Mouse (Mus musculus) thymus, postnatal 10 days (tissue): Measurements from ENCODE around the gene Fxn.

ENCODE experiments used
- DNase-seq, 2 experiments: peaks; one replicate each; pipeline ENCODE4 v3.0.0; 2021; ENCODE audit warnings: low spot score in 2 of 2

The Fxn gene

DNA sequence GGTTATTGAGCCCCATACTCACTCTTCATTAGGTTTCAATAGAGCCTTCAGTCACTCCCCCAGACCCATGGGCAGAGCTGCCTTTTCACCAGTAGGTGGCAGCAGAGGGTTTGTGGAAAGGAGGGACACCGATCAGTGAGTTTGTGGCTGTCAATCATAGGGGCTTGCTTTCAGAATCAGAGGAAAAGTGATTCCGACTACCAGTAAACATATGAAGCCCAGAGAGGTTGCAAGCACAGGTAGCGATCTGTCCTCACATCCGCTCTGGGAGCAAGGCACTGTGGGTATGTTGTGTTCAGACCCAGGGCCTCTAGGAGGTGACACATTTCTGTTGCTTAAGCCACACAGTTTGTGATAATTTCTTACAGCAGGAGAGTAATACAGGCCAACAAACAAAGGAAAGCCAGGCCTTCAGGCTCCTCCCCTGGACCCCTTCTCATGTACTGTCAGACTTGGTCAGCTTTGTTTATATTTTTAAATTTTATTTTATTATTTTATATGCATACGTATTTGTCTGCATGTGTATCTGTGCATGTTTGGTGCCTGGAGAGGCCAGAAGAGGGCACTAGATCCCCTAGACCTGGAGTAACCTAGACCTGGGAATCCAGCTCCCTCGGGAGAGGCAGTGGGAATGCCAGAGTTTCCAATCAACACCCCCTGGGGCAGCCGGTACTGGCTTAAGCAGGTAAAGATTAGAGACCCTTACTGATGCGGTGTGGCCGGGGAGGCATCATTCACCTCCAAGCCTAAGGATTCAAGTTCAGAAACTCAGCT, 20.8 kb upstream of the Fxn start:
- DNase-seq, result peak; percentile 72 to 89

DNA sequence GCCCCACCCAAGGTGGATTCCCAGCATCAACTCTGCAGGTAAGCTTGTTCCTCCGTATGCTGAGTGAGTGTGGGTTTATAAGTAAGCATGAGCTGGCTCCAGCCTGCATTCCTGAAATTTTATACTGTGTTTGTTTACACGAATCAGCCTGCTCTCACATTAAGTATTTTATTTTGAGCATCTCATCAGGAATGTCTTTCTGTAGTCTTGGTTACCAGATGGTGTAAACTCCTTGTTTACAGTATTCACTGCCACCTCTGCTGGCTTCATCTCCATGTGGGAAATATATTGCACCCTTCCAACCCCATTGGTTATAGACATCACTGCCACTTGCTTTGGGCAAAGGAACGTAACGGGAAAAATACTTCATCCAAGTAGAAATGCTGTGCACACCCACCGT, 13.1 kb upstream of the Fxn start:
- DNase-seq, result no peak

DNA sequence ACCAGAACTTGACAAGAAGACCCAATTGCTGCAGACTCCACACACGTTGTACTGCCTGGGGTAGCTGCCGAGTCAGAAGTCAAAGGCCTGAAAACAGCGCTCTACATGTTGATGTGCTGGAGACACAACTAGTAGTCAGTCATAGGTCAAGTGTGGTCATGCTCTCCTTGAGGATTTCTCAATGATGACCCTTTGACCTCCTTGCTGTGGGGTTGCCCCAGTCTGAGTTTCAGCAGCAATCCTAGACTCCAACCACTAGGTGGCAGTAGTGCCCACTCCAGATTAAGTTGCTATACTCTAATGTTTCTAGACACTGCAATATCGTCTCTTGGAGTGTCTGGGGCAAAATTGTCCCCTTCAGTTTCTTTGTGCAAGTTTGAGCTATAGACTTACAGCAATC, 3.8 kb upstream of the Fxn start:
- DNase-seq, result peak in 1 of 2 experiments; percentile 67

DNA sequence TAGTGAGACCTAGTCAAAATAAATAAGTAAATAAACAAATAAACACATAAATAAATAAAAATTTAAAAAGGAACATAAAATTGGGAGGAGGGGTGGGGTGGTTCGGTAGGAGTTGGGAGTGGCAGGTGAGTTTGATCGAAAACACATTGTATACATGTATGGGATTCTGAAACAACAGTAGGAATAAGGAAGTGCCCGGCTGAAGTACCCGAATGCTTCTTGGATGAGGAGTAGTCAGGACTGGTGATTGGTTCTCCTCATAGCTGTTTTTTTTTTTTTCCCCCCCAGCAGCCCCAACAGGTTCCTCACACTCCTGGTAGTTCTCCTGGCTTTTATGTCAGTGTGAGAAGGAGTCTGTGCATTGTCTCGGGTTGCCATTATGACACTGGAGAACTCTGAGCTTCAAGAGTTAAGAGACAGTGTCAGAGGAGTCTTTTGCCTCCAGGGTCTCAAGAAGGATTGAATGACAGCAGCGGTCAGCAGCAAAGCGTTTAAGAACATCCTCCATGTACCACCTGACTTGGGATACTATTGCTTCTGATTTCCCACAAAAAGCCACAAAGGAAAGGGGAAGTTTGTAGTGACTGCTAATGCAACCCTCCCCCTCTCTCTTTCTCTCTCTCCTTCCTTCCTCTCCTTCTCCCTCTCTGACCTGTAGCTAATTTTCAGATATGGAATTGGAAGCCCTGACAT, 1.0 kb upstream of the Fxn start:
- DNase-seq, result no peak

DNA sequence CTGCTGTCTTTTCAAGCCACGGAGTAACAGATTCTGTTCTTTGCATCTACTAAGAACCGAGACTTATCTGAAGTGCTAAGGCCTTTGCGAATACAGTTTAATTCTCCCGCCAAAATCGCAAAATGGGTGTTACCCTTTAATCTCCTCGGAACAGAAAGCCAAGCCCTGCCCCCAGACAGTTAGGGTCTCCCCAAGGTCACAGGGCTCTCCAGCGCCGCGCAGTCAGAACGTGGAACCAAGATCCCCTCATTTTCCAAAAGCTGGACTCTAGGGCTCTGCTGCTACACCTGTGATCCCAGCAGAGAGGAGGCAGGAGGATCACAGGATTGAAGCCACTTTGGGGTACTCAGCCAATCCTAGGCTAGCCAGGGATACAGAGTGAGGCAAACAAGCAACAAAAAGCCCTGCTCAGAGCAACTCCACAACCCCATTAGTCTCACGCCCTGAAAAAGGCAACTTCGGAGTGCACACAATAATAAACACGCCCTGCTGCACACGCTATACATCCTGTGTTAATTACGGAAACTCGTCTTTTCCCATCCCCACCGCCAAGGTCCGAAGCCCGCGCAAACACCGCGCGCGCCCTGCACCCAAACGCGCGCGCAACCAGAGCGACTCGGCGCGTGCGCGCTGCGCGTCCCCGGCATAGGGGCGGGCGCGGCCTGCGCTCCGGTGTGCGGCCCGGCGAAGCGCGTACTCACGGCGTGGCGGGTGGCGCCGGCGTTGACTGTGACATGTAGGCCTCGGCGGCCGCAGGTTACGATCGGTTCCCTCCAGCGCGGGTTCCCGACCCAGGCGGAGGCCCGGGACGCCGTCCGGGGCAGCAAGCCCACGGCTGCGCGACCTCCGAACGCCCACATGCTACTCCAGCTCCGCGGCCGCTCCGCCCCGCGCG, 452 bp downstream of the Fxn start:
- DNase-seq, result peak; percentile 66 to 78

DNA sequence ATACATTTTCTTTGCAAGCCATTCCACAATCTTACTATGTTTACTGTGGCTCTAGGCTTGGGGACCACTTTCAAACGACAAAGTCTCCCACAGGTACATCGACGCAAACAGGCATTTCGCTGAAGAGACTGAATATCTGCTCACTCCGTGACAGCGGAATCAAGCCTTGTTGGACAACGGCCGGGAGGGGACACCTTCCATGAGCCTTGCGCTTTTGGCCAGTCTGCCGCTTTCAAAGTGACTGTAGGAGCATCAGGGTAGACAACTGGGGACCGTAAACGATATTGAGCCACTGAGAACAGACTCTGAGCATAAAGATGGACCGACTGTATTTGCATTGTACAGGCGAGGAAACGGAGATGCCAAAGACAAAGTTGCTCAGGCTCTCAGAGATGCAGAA, 1.5 kb downstream of the Fxn start:
- no peak for DNase-seq

DNA sequence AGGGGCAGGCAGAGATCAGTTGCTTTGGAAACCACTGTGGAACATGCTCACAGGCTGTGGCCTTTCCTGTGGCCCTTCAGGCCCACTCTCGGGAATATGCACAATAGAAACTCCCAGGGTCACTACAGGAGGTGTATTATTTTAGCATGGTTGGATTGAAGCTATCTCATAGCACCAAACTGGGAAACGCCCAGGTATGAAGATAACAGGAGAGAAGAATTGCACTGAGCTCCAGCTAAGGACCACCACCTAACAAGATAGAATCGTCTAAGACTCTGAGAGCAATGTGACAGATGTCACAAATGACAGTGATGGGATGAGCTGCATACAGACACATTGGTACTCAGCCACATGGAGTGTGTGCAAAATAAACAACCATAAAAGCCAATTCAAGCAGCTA, 6.1 kb downstream of the Fxn start:
- DNase-seq, result no peak

DNA sequence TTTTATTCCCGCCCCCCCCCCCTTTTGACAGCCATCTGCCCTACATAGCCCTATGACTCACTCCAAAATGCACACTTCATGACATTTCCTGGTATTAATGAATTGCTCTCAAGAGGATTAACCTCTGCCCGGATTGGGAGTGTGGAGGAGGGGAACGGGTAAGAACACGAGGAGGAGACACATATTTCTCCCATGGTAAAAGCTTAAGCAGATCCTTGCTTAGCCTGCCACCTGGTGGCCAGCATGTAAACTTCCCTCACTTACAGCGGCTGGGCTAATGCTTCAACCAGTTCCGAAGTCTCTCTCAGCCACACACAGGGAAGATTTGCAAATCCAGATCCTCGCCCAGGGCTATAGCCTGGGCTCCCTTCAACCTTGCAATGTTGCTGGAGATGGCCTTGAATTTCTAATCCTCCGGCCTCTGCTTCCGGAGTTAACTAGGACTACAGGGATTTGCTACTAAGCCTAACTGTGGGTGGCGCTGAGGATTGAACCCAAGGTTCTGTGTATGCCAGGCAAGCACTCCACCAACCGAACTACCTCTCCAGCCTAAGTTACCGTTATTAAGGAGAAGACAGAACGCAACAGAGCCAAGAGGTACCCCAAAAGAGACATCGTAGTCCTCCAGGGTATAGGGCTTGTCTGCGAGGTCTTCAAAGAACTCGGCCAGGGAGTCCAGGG, 8.5 kb downstream of the Fxn start:
- DNase-seq, result peak; percentile 24 to 67

DNA sequence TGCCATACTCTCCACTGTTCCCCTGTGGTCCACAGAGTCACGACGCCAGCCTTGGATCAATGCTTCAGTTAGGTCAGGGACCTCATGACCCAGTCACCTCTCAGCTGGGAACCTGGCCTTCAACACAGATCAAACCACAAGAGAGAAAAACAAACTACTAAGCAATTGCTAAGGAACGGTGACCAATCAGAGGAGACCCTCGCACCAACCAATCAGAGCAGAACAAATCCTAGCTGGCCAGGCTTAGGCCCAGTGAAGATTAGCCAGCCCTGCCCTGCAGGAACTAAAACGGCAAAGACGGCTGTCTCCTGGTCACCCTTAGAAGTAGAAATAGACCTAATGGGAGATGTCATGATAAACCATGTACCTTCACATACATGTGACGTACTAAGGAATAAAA, 9.1 kb downstream of the Fxn start:
- DNase-seq, result no peak

DNA sequence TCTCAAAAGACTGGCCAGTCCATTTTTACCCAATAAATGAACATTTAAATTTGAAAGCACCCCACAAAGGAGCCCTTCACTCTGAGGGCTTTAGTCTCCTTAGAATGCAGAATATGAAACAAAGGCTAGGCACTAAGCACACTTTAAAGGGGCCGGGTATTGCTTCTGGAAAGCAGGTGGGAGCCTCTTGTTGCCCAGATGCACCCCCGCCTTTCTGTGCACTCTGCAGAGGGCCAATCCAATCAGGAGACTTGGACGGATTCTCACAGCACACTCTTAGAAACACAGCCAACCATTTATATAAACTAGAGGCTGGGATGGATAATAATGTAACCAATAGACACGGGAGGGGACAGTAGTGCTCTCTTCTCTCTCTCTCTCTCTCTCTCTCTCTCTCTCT, 11.9 kb downstream of the Fxn start:
- DNase-seq, result no peak

DNA sequence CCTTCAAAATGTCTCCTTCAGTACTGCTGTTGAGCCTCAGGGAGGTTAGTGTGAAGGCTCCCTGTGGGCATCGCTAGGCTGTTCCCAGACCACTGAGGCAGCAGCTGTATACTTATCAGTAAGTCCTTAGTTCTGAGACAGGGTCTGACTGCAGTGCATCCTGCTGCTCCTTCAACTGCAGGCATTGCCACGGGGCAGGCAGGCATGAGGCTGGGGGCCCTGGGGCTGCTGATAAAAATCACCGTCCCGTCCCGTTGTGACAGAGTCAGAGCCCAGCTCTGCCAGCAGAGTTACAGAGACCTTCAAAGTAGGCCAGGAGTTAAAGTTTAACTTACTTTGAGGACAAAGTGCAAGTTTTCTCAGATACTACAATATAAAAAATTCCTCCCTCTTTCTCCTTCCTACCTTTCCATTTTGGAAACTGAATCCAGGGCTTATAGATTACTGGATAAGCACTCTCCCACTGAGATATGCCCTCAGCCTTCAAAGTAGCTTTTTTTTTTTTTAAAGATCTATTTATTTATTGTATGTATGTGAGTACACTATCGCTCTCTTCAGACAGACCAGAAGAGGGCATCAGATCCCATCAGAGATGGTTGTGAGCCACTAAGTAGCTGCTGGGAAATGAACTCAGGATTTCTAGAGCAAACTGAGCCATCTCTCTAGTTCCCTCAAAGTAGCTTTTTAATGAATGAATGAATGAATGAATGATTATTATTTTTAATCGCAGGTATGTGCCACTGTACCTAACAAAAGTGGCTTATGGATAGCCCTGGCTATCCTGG, 14.2 kb downstream of the Fxn start:
- DNase-seq, result no peak

DNA sequence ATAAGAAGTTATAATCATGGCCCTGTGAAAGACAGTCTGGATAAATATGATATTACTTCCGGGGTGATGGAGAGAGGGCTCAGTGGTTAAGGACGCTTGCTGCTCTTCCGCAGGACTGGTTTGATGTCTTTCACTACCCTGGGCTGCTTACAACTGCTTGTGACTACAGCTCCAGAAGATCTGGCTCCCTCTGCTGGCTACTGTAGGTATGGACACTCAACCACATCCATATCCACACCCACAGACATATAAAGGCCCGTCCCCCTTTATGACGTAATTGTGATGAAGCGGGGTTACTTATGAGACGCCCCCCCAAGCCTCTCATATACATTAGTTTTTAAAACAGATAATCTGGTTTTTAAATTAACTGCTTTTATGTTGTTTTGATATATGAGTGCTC, 15.4 kb downstream of the Fxn start:
- peak; percentile 44 to 75 for DNase-seq

DNA sequence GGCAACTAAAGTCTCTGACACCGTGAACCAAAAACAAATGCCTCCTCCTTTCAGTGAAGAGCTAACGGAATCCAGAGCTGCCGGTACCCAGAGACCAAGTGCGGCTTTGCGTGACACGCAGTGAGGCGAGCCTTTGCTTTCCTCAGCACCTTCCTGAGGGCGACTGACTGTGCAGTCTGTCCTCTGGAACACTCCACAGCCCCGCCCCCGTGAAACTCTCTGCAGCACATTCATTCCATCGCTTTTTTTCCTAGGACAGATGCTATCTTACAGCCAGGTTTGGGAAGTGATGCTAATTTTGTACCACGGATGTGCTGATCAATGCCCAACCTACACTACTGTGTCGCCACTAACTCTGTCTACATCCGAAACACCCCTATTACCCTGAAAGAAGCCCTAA, 17.7 kb downstream of the Fxn start:
- no peak for DNase-seq

DNA sequence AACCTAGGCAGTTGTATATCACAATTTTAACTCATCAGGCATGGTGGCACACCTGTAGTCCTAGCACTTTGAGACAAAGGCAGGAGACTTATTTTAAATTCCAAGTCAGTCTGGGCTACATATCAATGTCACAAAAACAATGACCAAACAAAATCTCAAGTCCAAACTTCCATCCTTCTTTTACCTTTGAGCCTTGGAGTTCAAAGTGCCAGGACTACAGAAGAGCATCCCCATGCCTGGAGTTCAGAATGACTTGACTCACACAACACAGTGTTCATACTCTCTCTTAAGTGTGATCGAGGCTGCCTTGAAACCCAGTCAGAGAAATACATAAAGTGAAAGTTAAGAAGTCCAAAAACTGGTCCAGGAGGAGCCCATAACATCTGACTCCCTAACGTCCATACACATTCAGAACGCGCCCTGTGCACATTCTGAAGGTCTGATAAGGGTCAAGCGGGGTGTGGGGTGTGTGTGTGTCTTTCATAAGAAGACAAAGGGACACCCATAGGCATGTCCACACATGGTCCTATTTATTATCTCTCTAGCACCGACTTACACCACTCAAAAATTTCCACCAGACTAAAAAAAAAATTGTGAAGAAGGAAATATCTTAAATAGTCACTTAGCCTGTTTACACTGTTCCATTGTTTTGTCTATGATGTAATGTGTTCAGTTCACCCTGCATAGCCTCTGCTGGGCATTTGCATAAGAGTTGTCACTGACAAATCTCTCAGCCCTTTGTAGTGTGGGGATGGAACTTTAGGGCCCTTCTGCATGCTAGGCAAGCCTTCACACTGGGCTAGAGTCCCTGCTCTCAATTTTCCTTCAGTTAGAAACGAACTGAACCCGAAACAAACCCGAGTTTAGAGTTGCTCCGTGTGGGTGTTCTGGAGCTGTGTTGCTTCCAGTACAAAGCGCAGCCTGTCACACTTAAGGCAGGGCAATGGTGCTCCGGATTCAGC, 20.7 kb downstream of the Fxn start:
- no peak for DNase-seq

DNA sequence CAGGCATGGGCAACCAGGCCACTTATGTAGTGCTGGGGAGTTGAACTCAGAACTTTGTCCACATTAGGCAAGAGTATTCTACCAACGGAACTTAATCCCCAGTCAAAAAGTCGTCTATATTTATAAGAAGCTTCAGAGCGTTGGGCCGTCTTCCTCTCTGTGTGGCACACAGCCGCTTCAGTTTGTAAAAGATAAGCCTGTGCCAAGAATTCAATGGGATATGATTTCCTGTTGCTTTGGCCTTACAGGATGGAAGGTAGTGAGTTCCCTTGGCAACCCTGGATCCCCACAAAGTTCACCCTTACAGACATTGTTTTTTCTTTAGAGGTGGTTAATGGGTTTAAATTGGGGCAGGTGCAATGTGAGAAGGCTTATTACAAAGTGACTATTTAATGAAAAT, 22.0 kb downstream of the Fxn start:
- DNase-seq, result no peak

DNA sequence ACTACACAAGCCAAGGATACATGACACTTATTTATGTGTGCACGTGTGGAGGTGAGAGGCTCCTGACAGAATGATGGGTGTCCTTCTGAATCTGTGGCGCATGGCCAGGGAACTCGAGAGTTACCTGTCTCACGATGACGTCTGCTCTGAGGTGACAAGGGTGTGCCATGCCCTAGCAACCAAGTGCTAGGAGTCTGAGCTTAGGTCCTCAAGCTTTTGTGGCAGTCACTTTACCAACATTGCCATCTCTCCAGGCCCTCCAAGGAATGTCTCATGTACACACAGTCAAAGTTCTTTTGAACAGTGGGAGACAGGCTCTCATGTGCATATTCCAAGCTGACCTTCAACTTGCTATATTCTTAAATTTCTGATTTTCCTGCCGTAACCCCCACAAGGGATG, 22.4 kb downstream of the Fxn start:
- no peak for DNase-seq

DNA sequence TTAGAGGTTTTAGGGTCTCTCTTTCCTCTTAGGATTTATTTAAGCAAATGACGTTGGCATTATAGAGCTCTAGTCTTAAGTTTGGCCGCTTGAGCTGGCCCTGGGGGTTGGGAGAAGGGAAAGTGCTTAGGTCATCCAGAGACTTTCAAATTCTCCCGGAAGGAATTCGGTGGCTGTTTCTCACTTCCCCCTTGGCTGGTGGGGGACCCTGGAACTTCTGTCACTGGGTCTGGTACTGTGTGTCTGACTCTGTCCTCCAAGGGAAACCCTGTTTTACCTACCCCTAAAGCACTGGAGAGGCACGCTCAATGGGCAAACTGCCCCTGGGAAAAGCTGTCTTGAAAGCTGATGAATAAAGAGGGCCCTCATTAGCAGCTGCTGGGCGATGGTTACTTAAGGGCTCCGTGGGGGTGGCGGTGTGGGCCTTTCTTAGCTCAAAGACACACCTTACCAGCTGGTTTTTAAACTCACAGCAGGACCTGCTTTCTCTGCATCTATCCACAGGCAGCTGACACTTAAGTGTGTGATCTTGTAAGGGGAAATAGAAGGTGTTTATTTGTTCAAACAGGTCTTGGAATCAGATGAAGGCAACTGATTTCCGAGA, 26.6 kb downstream of the Fxn start:
- DNase-seq, result no peak

DNA sequence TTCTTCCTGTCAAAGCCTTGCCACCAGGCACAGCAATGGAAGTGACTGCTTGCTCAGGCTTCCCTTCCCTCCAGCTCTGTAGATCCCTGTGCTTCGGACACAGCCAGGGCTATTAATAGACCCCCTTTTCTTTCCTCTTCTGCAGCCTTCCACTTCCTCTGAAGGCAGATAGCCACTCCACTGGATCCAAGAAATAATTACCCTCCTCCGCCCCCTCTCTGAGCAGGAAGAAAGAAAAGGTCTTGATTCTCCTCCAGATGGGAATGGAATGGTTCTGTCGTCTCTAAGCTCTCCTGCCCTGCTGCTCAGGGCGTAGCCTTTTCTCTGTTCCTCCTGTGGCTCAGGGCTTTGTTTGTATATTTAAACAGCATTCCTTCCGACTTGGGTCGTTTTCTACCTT, 28.5 kb downstream of the Fxn start:
- DNase-seq, result no peak

DNA sequence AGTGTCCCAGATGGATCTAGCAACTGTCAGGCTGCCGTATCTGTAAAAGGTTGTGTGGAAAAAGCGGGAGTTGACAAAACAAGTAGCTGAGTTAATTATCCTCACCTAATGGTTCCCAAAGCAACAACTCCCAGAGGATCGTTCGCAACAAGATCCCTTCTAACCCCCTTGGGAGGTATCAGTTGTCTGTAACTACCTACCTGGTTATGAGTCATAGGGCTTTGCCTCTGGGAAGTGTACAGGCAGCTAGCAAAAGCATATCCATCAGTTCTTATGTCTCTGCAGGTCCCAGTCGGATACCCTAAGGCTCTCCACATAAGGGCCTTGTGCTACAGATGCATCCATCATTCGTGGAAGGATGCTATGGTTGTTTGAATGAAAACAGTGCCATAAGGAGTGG, 37.1 kb downstream of the Fxn start:
- DNase-seq, result no peak
